ENCODE assay signal across 26 mouse cellular contexts in genomic region chr12:70769538-70770176, GRCm38 (mm10). TPM values are rescaled to one million over a fixed set of nuclear protein-coding genes. Genes with fewer than 3 reads are reported as not detected.
DNase-seq lines count a peak whose midpoint lies in the region; ATAC-seq and TF ChIP-seq lines count a peak whose summit lies in the region.
"Had no signal": no experiment of that assay in that cellular context is flagged by ENCODE, and none has a peak within 500 bp of the region (broad histone marks: within the 10 kb centered on the region; RNA-seq: fewer than 3 reads in every experiment).

No protein-coding gene starts in this region.

- TF ChIP-seq CTCF in Patski (IDR thresholded peaks at IDR 0.05) = no peak

- no peak overlapping the region for H3K27ac ChIP-seq in liver, embryonic 13.5 days
- H3K27ac ChIP-seq in liver, embryonic 11.5 days (ENCODE audit: low read depth, low read length) = no peak overlapping the region
- H3K27ac ChIP-seq in intestine, embryonic 16.5 days (ENCODE audit: low read length) = no peak overlapping the region
- no peak overlapping the region for H3K27ac ChIP-seq in stomach, embryonic 16.5 days (ENCODE audit: low read length)
- H3K27ac ChIP-seq: embryonic facial prominence, embryonic 13.5 days; forebrain, embryonic 10.5 days; layer of hippocampus, adult 2 months; left cerebral cortex, adult 2 months; limb, embryonic 12.5 days; neural tube, embryonic 12.5 days had no signal

- no peaks in the 10 kb centered on the region for H3K9me3 ChIP-seq in liver, embryonic 13.5 days (replicated peaks)
- no peaks in the 10 kb centered on the region for H3K9me3 ChIP-seq in liver, embryonic 11.5 days (ENCODE audit: control insufficient read depth, low read length)
- no peaks in the 10 kb centered on the region for H3K9me3 ChIP-seq in intestine, embryonic 16.5 days (ENCODE audit: control insufficient read depth, low read length)
- H3K9me3 ChIP-seq in stomach, embryonic 16.5 days (replicated peaks; ENCODE audit: control insufficient read depth, low read length) = no peaks in the 10 kb centered on the region
- H3K9me3 ChIP-seq: embryonic facial prominence, embryonic 13.5 days; forebrain, embryonic 10.5 days; limb, embryonic 12.5 days; neural tube, embryonic 12.5 days had no signal

- ATAC-seq in liver, embryonic 13.5 days (ENCODE audit: low read depth) = 0 out of 2 replicates have a peak, but pooled peaks have one; percentile 54
- no peak for ATAC-seq in liver, embryonic 11.5 days (replicated peaks; ENCODE audit: low FRiP score)
- ATAC-seq in Patski = peak; percentile 83
- ATAC-seq in intestine, embryonic 16.5 days = peak; percentile 77
- peak; percentile 37; the same call in 1 of the 2 replicates for ATAC-seq in stomach, embryonic 16.5 days (ENCODE audit: insufficient read depth, low FRiP score)
- ATAC-seq: forebrain, embryonic 16.5 days; hindbrain, embryonic 16.5 days; midbrain, embryonic 16.5 days had no signal

- DNase-seq in liver, embryonic 13.5 days = no peak
- DNase-seq in liver, embryonic 11.5 days (ENCODE audit: low spot score) = no peak
- peak; percentile 94 for DNase-seq in Patski (ENCODE audit: low read depth, low spot score)
- DNase-seq in heart, postnatal 36 days = no peak
- no peak for DNase-seq in thymus, postnatal 36 days
- DNase-seq: adrenal gland, postnatal 25 days; cerebellum, adult 18-20 months; cerebellum, postnatal 10 days; heart, postnatal 14 days; kidney, adult 11 months; kidney, postnatal 36 days; lung, adult 18-20 months; lung, postnatal 36 days; right cerebral cortex, adult 18-20 months had no signal

- CTCF ChIA-PET in Patski (lab: Charles Lee) = no interaction called here

- no peaks in the 10 kb centered on the region for H3K27me3 ChIP-seq in liver, embryonic 13.5 days
- H3K27me3 ChIP-seq in liver, embryonic 11.5 days (replicated peaks; ENCODE audit: control insufficient read depth, insufficient read depth, low read length) = no peaks in the 10 kb centered on the region
- no peaks in the 10 kb centered on the region for H3K27me3 ChIP-seq in Patski
- H3K27me3 ChIP-seq in intestine, embryonic 16.5 days (replicated peaks; ENCODE audit: control insufficient read depth, insufficient read depth, low read length) = no peaks in the 10 kb centered on the region
- no peaks in the 10 kb centered on the region for H3K27me3 ChIP-seq in stomach, embryonic 16.5 days (ENCODE audit: control insufficient read depth, insufficient read depth, low read length)
- H3K27me3 ChIP-seq: embryonic facial prominence, embryonic 13.5 days; limb, embryonic 12.5 days; neural tube, embryonic 12.5 days had no signal

- POLR2A ChIA-PET in Patski (lab: Charles Lee) = no interaction called here

- H3K4me3 ChIP-seq in liver, embryonic 13.5 days (replicated peaks) = no peak overlapping the region
- H3K4me3 ChIP-seq in liver, embryonic 11.5 days (ENCODE audit: low read depth, low read length) = no peak overlapping the region
- H3K4me3 ChIP-seq in intestine, embryonic 16.5 days (ENCODE audit: low read length) = no peak overlapping the region
- H3K4me3 ChIP-seq in stomach, embryonic 16.5 days (replicated peaks; ENCODE audit: low read length) = no peak overlapping the region
- H3K4me3 ChIP-seq: embryonic facial prominence, embryonic 13.5 days; forebrain, embryonic 10.5 days; layer of hippocampus, adult 2 months; left cerebral cortex, adult 2 months; limb, embryonic 12.5 days; neural tube, embryonic 12.5 days had no signal

- H3K9ac ChIP-seq in liver, embryonic 13.5 days = no peak overlapping the region
- no peak overlapping the region for H3K9ac ChIP-seq in liver, embryonic 11.5 days (ENCODE audit: low read depth, low read length)
- no peak overlapping the region for H3K9ac ChIP-seq in intestine, embryonic 16.5 days (ENCODE audit: low read depth, low read length)
- no peak overlapping the region for H3K9ac ChIP-seq in stomach, embryonic 16.5 days (ENCODE audit: low read length)
- H3K9ac ChIP-seq: embryonic facial prominence, embryonic 13.5 days; limb, embryonic 12.5 days; neural tube, embryonic 12.5 days had no signal

- intact Hi-C loops in heart, postnatal 36 days (cut with DNase I) = no loop called here

- in situ Hi-C loops in Patski (cut with MboI; ENCODE audit: low pct_unique_long_range_greater_than_20kb) = loop anchor here (10.0 kb wide), 2 partner anchors 145 to 275 kb away; no protein-coding TSS in a partner anchor

- WGBS in liver, embryonic 13.5 days (ENCODE audit: insufficient replicate concordance) = 70% methylated on average over 12 of the region's 12 CpGs
- WGBS in liver, embryonic 11.5 days = 84% methylated on average over 12 of the region's 12 CpGs
- WGBS in intestine, embryonic 16.5 days = 69% methylated on average over 12 of the region's 12 CpGs
- 68% methylated on average over 12 of the region's 12 CpGs for WGBS in stomach, embryonic 16.5 days

- H3K4me1 ChIP-seq in liver, embryonic 13.5 days (replicated peaks) = no peaks in the 10 kb centered on the region
- H3K4me1 ChIP-seq in liver, embryonic 11.5 days (replicated peaks; ENCODE audit: control insufficient read depth, insufficient read depth, low read length) = no peaks in the 10 kb centered on the region
- no peaks in the 10 kb centered on the region for H3K4me1 ChIP-seq in intestine, embryonic 16.5 days (ENCODE audit: control insufficient read depth, insufficient read depth, low read length)
- no peaks in the 10 kb centered on the region for H3K4me1 ChIP-seq in stomach, embryonic 16.5 days (ENCODE audit: control insufficient read depth, insufficient read depth, low read length)
- H3K4me1 ChIP-seq: embryonic facial prominence, embryonic 13.5 days; forebrain, embryonic 10.5 days; neural tube, embryonic 12.5 days had no signal

- H3K4me2 ChIP-seq in liver, embryonic 13.5 days = no peak overlapping the region
- no peak overlapping the region for H3K4me2 ChIP-seq in liver, embryonic 11.5 days
- no peak overlapping the region for H3K4me2 ChIP-seq in intestine, embryonic 16.5 days (ENCODE audit: low read depth, low read length)
- no peak overlapping the region for H3K4me2 ChIP-seq in stomach, embryonic 16.5 days (ENCODE audit: low read depth, low read length)
- H3K4me2 ChIP-seq: embryonic facial prominence, embryonic 13.5 days; limb, embryonic 12.5 days; midbrain, embryonic 11.5 days; neural tube, embryonic 12.5 days had no signal

- H3K36me3 ChIP-seq in liver, embryonic 13.5 days = no peaks in the 10 kb centered on the region
- H3K36me3 ChIP-seq in liver, embryonic 11.5 days (ENCODE audit: control insufficient read depth, insufficient read depth, low read length) = no peaks in the 10 kb centered on the region
- no peaks in the 10 kb centered on the region for H3K36me3 ChIP-seq in intestine, embryonic 16.5 days (ENCODE audit: control insufficient read depth, insufficient read depth, low read length)
- no peaks in the 10 kb centered on the region for H3K36me3 ChIP-seq in stomach, embryonic 16.5 days (ENCODE audit: control insufficient read depth, insufficient read depth, low read length)
- H3K36me3 ChIP-seq: embryonic facial prominence, embryonic 13.5 days; forebrain, embryonic 10.5 days; limb, embryonic 12.5 days; neural tube, embryonic 12.5 days had no signal

RNA-seq across cellular contexts. Expression of gene Frmd6, which starts 55.7 kb away (rescaled TPM):
- polyA plus RNA-seq in liver, embryonic 13.5 days (2015; fragmentation: Nextera tagmentation; extraction: Ambion mirVana) = 3.0 and 4.7 TPM in 2 replicates
- 9.7 and 9.9 TPM in 2 replicates for polyA plus RNA-seq in liver, embryonic 11.5 days (2014; fragmentation: Nextera tagmentation; extraction: Ambion mirVana)
- 79.3 TPM for polyA plus RNA-seq in Patski (2021)
- polyA plus RNA-seq in intestine, embryonic 16.5 days (2015; fragmentation: Nextera tagmentation; extraction: Ambion mirVana) = 11.1 and 11.2 TPM in 2 replicates
- polyA plus RNA-seq in stomach, embryonic 16.5 days (2015; fragmentation: Nextera tagmentation; extraction: Ambion mirVana) = 35.9 and 39.7 TPM in 2 replicates
- total RNA-seq in heart, postnatal 36 days (2021) = 10 to 100 TPM; 33.4 to 39.1 TPM
